Mouse (Mus musculus): Measurements from ENCODE around the gene Ddx28. TPM values are rescaled to one million over a fixed set of nuclear protein-coding genes. Genes with fewer than 3 reads are reported as not detected.

The Ddx28 gene
- 10 to 100 TPM; 14.0 to 16.3 TPM for total RNA-seq (2021)

GRCm38 (mm10) chr8:106011643-106011986 lies at the start of gene Ddx28:
Gene Ddx28 (minus strand): TSS chr8:106011882.
- no peak for DNase-seq (ENCODE audit: low spot score in 2 of 2)
- intact Hi-C loops (cut with DNase I): loop anchor here (5.0 kb wide), 1 partner anchor 119 kb away; the partner anchor contains the start of gene Nrn1l

DNA sequence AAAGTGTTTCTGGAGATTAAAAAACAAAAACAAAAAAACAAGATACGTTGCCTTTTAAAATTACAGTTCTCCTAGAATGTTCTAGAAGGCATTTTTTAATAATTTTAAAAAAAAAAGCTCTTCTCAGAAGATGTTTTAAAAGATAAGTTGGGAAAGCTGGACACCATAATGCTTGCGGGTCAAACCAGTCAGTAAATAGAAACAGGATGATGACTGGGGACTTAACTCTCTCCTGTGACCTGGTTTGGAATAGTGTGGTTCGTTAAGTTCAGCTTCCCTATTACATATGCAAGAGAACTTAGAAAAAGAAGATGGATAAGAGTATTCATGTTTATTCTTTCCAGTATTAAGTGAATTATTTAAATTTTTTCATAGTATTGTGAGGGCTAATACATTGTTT lies 48.8 kb upstream of the Ddx28 start:
- no peak for DNase-seq (ENCODE audit: low spot score in 2 of 2)
- intact Hi-C loops (cut with DNase I): no loop called here

- no peak for DNase-seq (ENCODE audit: low spot score in 2 of 2)
- intact Hi-C loops (cut with DNase I): no loop called here
These were observed 48.1 kb upstream of the Ddx28 start for GRCm38 (mm10) chr8:106059613-106060371.

- peak; percentile 94 to 95 for DNase-seq (ENCODE audit: low spot score in 2 of 2)
- intact Hi-C loops (cut with DNase I): no loop called here
These were observed 47.3 kb upstream of the Ddx28 start, which contains the start of gene Nfatc3 for GRCm38 (mm10) chr8:106058731-106059612. Gene Nfatc3 (plus strand): TSS chr8:106058840.

- intact Hi-C loops (cut with DNase I): no loop called here
- no peak for DNase-seq (ENCODE audit: low spot score in 2 of 2)
These were observed 44.8 kb upstream of the Ddx28 start for GRCm38 (mm10) chr8:106056455-106056982.

GRCm38 (mm10) chr8:106055038-106055437 lies 43.4 kb upstream of the Ddx28 start:
- intact Hi-C loops (cut with DNase I): no loop called here
- DNase-seq (ENCODE audit: low spot score in 2 of 2): no peak

GRCm38 (mm10) chr8:106054190-106054811 lies 42.6 kb upstream of the Ddx28 start:
- DNase-seq (ENCODE audit: low spot score in 2 of 2): no peak
- intact Hi-C loops (cut with DNase I): no loop called here

DNA sequence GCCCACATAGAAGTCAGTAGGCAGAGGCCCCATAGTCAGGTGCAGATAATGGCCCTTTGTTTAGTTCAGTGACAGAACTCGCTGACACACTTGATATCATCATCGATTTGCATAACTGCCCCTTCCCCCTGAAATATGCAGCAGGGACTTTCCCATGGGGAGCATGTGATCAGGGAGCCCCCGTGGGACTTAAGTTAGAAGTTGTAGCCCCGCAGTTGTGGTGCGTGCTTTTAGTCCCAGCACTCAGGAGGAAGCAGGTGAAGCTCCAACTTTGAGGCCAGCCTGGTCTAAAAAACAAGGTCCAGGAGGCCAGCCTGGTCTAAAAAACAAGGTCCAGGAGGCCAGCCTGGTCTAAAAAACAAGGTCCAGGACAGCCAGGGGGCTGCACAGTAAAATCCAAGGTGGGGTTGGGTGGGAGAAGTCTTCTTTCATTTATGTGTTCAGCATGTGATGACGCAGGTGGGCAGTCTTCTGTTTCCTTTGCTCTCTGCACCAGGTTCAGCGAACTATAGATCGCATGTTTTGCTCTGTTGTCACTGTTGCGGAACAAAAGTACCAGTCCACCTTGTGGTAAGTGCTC lies 40.9 kb upstream of the Ddx28 start:
- DNase-seq (ENCODE audit: low spot score in 2 of 2): no peak

GRCm38 (mm10) chr8:106051068-106051467 lies 39.4 kb upstream of the Ddx28 start:
- intact Hi-C loops (cut with DNase I): no loop called here
- DNase-seq (ENCODE audit: low spot score in 2 of 2): no peak

More for the DNA sequence above, 40.9 kb upstream of the Ddx28 start:
- intact Hi-C loops (cut with DNase I): no loop called here

DNA sequence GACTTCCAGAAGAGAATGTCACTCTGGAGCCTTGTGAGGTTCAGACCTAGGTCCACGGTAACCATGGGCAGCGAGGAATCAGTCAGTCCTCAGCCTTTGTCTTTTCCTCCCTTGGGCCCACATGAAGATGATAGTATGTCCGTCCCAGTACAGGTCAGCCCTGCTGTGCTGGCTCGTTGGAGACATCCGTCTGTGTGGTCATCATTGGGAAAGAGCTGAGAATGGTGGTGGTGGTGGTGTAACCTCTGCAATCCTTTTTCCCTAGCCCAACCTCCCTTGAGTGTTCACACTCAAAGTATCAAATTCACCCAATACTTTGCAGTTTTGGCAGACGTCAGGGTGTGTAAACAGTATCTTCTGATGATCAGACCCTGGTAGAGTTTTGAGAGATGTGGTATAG lies 38.2 kb upstream of the Ddx28 start:
- intact Hi-C loops (cut with DNase I): no loop called here
- no peak for DNase-seq (ENCODE audit: low spot score in 2 of 2)

GRCm38 (mm10) chr8:106047854-106048630 lies 36.4 kb upstream of the Ddx28 start:
- intact Hi-C loops (cut with DNase I): no loop called here
- DNase-seq (ENCODE audit: low spot score in 2 of 2): no peak

DNA sequence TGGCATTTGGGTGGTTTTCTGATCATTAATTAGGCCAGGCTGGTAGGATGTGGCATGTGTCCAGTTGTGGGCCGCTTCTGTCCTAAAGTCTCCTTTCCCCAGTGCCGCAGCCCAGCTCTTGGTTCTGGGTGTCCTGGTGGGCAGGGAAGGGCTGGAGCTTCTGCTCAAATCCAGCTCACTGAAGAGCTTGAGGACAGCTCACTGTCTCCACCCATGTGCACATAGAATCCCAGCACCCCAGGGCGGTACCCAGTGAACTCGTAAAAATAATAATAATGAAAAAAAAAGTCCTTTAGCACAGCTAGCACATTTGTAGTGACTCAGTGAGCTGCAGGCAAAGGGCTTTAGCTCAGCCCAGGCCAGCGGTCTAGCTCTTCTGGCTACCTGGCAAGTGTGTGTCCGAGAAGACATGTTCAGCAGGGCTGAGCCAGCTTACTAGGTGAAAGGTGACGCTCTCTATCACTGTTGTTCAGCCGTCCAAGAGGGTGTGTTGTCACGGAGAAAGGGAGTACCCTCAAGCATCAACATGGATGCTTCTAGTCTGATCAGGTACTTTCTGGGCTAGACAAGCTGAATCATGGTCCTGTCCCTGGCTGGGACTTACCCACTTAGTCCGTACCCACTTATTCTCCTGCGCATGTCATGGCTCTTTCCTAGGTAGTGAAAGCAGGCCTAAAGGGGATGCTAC lies 35.3 kb upstream of the Ddx28 start:
- DNase-seq (ENCODE audit: low spot score in 2 of 2): no peak
- intact Hi-C loops (cut with DNase I): no loop called here

DNA sequence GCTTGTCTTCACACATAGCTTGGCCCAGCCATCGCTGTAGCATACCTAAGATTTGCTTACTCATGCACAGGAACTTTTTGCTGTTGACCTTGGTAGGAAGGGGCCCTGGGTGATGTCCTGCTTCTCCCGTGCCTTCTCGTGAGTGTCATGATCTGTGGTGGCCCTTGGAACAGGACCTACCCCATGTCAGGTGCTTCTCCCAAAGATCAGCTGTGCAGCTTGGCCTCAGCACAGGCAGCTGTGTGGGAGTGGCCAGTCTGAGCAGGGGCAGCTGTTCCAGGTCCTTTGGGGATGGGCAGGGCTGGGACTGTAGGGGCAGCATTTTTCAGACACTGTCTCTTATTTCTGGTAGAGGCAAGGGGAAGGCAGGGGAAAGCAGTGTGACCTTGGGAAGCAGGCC lies 32.5 kb upstream of the Ddx28 start:
- DNase-seq (ENCODE audit: low spot score in 2 of 2): no peak
- intact Hi-C loops (cut with DNase I): no loop called here

DNA sequence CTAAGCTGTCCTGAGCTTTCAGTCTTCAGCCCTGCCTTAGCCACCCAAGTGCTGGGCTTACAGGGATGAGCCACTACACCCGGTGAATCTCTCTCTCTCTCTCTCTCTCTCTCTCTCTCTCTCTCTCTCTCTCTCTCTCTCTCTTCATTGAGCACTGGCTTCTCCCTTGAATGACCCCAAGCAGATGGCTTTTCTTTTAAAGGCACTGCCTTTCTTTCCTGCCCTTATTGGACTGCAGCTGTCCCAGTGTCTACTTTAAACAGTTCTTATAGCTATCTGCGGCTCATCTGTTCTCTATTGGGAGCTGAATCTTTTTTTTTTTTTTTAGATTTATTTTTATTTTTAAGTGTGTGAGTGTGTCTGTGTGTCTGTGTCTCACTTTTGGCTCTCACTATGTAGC lies 31.4 kb upstream of the Ddx28 start:
- intact Hi-C loops (cut with DNase I): no loop called here
- no peak for DNase-seq (ENCODE audit: low spot score in 2 of 2)

DNA sequence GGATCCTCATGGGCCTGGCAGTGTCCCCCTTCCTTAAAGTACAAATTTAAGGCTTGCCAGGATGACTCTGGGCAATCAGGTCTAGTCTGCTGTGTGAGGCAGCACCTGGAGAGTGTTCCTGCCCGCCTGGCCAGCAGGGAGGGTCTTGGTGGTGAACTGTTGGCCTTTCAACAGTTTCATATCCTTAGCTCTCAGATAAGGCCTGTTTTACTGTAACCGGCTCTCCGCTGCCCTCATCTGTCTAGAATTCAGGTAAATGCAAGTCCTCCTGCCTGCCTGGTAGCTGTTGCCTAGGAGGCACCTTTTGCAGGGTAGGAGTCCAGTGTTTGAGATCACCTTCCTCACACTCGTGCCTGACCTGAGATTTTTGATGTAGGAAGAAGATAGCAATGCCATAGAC lies 28.5 kb upstream of the Ddx28 start:
- no peak for DNase-seq (ENCODE audit: low spot score in 2 of 2)
- intact Hi-C loops (cut with DNase I): no loop called here

DNA sequence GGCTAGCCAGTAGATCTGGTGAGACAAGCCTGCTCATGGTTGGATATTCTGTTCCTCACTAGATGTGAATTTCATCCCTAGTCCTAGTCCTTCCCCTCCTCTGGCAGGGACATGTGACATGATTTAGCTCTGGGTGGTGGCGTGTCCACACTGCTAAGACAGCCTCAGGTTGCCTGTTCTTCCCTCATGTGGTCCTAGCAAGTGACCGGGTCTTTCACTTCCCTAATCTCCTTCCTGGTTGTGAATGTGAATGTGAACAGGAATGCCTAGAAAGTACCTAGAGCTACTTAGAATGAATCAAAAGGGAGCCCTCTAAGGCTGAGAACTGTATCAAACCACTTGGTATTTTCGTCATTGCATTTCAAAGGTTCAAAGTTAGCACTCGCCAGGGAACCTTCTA lies 27.9 kb upstream of the Ddx28 start:
- DNase-seq (ENCODE audit: low spot score in 2 of 2): no peak
- intact Hi-C loops (cut with DNase I): no loop called here

- intact Hi-C loops (cut with DNase I): no loop called here
- no peak for DNase-seq (ENCODE audit: low spot score in 2 of 2)
These were observed 27.0 kb upstream of the Ddx28 start for GRCm38 (mm10) chr8:106038721-106039120.

DNA sequence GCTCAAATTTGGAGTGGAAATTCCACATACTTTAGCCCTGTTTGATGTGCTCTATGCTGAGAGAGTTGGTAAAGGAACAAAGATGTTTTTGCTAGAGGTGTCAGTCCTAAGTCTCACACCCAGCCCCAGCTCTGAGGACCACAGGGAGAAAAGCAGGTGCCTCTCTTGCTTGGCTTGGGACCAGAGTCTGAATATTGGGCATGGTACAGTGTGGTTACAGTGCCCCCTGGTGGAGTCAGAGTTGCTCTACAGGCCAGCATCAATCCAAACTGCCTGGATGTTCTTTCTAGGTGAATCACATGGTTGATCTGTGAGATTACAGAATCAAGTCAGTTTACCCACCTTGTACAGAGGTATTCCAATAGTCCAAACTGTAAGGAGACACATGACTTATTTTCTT lies 10.8 kb upstream of the Ddx28 start:
- intact Hi-C loops (cut with DNase I): loop anchor here (5.0 to 10.0 kb wide), 3 partner anchors 35 to 310 kb away; no protein-coding TSS in a partner anchor
- peak; percentile 63 to 78 for DNase-seq (ENCODE audit: low spot score in 2 of 2)

Measured in left cerebral cortex, postnatal 36 days (tissue).